Mouse (Mus musculus): Measurements from ENCODE around the gene Stx19. TPM values are rescaled to one million over a fixed set of nuclear protein-coding genes. Genes with fewer than 3 reads are reported as not detected.

The Stx19 gene
- total RNA-seq, 2 experiments from 2014 or later, result not detected

DNA sequence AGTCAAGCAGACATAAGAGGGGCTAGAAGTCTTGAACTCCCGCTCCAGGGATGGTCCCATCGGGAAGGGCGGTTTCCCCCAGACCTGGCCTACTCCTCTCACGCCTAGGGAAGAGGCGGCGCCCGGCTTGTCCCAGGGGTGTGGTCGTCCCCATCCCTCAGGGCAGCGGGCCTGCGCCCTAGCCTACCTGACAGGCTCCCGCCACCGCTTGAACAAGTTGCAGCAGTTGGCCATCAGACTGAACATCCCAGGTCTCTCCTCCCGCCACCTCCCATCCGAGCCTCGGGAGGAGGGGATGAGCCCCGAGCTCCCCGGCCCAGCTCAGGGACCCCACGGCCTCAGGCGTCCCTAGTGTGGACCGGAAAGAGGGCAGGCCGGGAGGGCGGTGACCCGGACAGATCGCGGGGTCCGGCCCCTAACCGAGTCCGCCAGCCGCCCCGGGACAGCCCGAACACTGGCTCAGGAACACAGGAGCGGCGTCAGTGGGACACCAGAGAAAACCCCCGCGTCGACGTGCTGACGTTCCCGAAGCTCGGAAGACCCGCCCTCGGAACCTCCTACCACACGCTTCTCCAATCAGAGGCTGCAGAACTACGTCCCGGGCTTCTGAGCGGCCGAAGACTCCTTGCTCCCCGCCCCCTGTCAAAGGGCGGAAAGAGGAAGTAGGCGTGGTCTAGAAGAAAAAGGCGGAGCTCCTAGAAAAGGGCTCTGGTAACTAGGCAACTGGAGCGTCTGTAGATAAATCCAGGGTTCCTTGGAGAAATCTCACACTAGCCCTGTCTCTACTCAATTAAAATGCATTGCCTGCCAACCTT, 32.2 kb downstream of the Stx19 start, which contains the start of gene Arl13b:
Arl13b (minus strand) TSS at position 543 of the 815 bp plus-strand sequence.
- DNase-seq (ENCODE audit: low spot score in 2 of 2), result peak; percentile 76 to 78

DNA sequence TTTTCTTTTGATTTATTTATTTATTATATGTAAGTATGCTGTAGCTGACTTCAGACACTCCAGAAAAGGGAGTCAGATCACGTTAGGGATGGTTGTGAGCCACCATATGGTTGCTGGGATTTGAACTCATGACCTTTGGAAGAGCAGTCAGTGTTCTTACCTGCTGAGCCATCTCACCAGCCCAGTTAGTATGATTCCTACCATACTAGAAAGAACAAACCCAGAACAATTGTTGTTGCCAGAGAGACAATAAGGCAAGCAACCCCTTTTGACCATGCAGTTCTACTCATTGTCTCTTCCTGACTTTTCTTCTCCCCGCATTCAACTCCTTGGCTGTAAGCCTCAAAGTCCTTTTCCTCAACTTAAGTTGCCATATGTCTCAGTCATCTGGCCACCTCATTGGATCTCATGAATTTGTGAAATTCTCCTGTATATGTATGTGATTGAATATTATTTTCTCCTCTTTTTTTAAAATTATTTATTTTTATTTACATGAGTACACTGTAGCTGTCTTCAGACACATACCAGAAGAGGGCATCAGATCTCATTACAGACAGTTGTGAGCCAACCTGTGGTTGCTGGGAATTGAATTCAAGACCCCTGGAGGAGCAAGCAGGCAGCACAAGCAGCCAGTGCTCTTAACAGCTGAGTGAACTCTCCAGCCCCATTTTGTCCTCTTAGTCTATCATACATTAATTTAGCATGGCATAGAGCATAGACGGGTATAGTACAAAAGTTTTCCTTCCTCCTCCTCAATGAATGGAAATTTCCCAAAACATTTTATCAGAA, 38.2 kb downstream of the Stx19 start:
- DNase-seq (ENCODE audit: low spot score in 2 of 2), result no peak

DNA sequence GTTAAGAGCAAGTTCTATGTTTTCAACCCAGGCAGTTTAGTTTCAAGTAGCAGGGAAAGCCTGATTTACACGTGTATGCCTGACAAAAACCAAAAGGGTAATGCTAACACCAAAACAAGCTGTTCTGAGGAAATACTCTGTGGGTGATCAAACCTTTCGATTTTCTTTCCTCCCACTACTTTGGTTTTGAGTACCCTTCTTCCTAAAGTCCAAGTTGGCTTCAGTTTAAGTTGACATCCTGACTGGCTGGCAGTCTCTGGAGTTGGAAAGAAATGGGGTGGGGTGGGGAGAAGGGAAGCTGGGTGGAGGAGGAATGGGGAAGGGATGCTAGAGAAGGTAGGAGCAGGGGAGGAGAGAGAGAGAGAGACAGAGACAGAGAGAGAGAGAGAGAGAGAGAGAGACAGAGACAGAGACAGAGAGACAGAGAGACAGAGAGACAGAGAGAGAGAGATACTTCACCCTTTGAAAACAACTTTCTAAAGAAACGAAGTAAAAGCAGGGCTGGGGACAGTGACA, 39.2 kb downstream of the Stx19 start:
- no peak for DNase-seq (ENCODE audit: low spot score in 2 of 2)

- DNase-seq (ENCODE audit: low spot score in 2 of 2), result peak; percentile 68 to 71
Measured at GRCm38 (mm10) chr16:62854191-62855068, 40.0 kb downstream of the Stx19 start, which contains the start of gene Pros1. TSS of gene Pros1 (plus strand) at chr16:62854307.

DNA sequence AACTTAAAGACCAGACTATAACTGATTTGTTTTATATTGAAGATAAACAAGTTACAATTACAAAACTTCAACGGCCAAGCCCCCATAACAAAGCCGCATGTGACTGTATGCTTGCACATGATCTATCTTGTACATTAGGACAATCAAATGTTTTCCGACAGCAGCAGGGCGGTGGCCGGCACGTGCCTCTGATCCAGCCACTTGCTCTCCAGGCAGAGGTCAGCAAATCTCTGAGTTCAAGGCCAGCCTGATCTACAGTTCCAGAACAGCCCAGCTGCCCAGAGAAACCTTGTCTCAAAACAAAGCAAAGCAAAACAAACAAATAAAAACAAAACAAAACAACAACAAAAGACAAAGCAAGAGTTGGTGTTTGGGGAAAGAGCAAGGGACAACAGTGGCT, 40.9 kb downstream of the Stx19 start:
- DNase-seq (ENCODE audit: low spot score in 2 of 2), result no peak

DNA sequence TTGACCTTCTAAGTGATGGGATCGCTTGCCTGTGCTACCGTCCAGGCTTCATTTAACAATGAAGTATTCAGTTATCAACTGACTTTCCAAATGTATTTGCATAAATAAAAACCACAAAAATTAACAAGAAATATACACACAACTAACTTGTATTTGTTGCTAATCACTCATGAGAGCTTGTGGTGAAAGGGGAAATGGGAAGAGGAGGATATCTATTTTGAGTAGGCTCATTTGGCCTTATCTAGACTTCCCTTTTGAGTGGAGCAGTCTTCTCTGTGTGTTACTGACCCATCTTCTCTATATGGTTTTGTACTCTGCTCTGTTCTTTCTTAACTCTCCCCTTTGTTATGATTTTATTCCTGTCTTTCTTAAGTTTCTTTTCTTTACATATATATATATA, 41.8 kb downstream of the Stx19 start:
- DNase-seq (ENCODE audit: low spot score in 2 of 2), result no peak

DNA sequence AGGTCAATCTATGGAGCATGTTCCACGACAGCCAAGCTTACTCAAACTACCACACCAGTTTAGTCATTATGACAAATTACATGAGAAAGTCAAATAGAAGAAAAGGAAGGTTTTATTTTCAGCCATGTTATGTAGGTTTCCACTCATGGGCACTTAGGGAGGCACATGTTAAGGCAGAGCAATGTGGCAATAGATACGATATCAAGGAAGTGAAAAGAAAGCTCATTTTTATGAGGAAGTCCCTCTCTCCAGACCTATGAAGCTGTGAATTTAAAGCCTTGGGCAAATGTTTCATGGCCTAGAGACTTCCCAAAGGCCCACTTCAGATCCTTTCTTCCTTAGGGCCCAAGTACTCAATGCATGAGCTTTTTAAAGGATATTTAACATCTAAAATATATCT, 43.0 kb downstream of the Stx19 start:
- DNase-seq (ENCODE audit: low spot score in 2 of 2), result no peak

- DNase-seq (ENCODE audit: low spot score in 2 of 2), result no peak
Measured at GRCm38 (mm10) chr16:62858018-62858417, 43.5 kb downstream of the Stx19 start.

DNA sequence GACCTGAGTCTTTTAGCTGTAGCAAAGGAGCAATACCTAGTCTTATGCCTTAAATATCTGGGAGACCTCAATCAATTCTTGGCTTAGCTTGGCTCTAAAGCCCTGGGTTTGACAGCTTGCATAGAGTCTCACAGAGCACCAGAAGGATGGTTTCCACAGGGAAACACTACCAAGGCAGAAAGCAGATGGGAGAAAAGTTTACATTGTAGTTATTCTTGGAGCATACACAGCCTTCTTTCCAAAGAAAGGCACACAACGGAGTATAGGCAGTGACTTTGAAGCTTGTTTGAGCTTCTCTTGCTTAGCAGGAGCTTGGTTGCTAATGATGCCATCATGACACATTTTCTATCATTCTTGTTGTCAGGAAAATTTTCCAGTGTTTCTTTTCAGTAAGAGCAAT, 45.7 kb downstream of the Stx19 start:
- no peak for DNase-seq (ENCODE audit: low spot score in 2 of 2)

- no peak for DNase-seq (ENCODE audit: low spot score in 2 of 2)
Measured at GRCm38 (mm10) chr16:62861455-62861854, 47.0 kb downstream of the Stx19 start.

GRCm38 (mm10) chr16:62872688-62873117, 58.2 kb downstream of the Stx19 start:
- DNase-seq (ENCODE audit: low spot score in 2 of 2), result no peak

- DNase-seq (ENCODE audit: low spot score in 2 of 2), result no peak
Measured at GRCm38 (mm10) chr16:62873180-62873579, 58.7 kb downstream of the Stx19 start.

Small RNA genes lying within 50 kb of the gene (microRNA-seq; reads per million reads assigned to microRNA genes)
- gene Gm25986 (ENCODE audit: borderline number of aligned reads in 2 of 2), result 0 reads per million in 2 experiments

Other genes with a start within 250 kb of the Stx19 start
- gene Nsun3, start 27.9 kb upstream of the Stx19 start, total RNA-seq (2021), result 10 to 100 TPM; 10.4 to 11.2 TPM
- gene Arl13b, start 32.4 kb downstream of the Stx19 start, total RNA-seq (2021), result 10 to 100 TPM in 1 of 2 experiments, 1 to 10 TPM in 1; 8.1 to 12.3 TPM
- gene Pros1, start 39.6 kb downstream of the Stx19 start, total RNA-seq (2021), result 10 to 100 TPM; 48.4 to 56.3 TPM

All from adrenal gland, adult 18-20 months (tissue).